Mouse (Mus musculus) spleen, adult 18-20 months (tissue): ENCODE data around the gene Mtmr3.
A peak's percentile ranks its signal among the peaks of the same experiment; 100 is the strongest.
"Not testable (repeated sequence)": the region's sequence is repeated elsewhere in the genome, so short reads cannot be mapped to it uniquely, and the experiment has no call there.

Experiments used
- DNase-seq, 2 experiments: peaks; one replicate each; pipeline ENCODE4 v3.0.0; 2022; ENCODE audit warnings: mixed read lengths in 2 of 2

Mtmr3 gene

GRCm38 (mm10) chr11:4599916-4600315, 5.3 kb upstream of the Mtmr3 start:
- peak in 1 of 2 experiments; percentile 30 for DNase-seq

GRCm38 (mm10) chr11:4598411-4598810, 3.7 kb upstream of the Mtmr3 start:
- DNase-seq = no peak

GRCm38 (mm10) chr11:4593849-4594607, 635 bp downstream of the Mtmr3 start:
- peak in 1 of 2 experiments; percentile 55 for DNase-seq

DNA sequence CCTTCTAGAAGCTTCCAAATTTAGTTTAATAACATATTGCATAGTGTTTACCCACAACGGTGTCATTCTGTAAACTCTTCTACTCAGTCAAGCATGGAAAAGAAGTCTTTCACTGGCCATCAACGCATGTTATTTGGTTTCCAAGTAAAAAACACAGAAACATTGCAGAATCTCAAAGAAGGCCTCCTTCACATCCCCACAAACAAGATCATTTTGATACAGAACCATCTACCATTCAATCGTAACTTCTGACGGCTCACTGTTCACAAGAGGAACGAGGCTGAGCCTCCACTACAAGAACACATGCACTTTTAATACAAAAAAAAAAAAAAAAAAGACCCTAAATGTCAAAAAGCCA, 1.2 kb downstream of the Mtmr3 start:
- DNase-seq = no peak

- DNase-seq = no peak
These were observed 2.9 kb downstream of the Mtmr3 start for GRCm38 (mm10) chr11:4591811-4592210.

- no peak for DNase-seq
These were observed 16.0 kb downstream of the Mtmr3 start for GRCm38 (mm10) chr11:4578682-4579081.

DNA sequence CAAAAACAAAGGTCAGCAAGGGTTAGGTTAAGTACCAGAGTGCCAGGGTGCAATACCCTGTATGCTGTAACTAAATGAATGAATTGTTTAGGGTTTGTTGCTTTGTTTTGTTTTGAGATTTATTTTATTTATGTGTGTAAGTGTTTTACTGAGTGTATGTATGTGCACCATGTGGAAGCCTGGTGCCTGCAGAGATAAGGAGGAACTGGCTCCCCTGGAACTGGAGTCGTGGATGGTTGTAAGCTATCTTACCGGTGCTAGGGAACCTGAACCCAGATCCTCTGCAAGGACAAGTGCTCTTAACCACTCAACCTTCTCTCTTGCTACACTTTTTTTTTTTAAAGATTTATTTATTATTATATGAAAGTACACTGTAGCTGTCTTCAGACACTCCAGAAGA, 17.6 kb downstream of the Mtmr3 start:
- no peak for DNase-seq

- not testable (repeated sequence) for DNase-seq
These were observed 18.5 kb downstream of the Mtmr3 start for GRCm38 (mm10) chr11:4576090-4576732.

- no peak for DNase-seq
These were observed 23.2 kb downstream of the Mtmr3 start for GRCm38 (mm10) chr11:4571491-4571901.

GRCm38 (mm10) chr11:4566333-4566732, 28.3 kb downstream of the Mtmr3 start:
- no peak for DNase-seq

DNA sequence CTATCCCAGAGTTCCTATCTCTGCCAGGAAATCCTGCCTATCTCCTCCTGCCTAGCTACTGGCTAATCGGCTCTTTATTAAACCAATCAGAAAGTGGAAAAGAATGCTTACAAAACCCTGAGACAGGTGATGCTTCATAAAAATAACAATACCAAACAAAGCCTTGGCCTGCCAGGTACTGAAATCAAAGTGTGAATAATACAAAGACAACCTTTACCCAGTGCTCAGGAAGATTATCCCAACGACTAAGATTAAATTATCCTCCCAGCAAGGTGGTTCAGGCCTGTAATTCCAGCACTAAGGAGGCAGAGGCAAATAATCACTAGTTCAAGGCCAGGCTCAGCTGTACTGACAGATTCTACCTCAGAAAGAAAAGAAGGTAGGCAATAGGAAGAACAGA, 29.1 kb downstream of the Mtmr3 start:
- no peak for DNase-seq

DNA sequence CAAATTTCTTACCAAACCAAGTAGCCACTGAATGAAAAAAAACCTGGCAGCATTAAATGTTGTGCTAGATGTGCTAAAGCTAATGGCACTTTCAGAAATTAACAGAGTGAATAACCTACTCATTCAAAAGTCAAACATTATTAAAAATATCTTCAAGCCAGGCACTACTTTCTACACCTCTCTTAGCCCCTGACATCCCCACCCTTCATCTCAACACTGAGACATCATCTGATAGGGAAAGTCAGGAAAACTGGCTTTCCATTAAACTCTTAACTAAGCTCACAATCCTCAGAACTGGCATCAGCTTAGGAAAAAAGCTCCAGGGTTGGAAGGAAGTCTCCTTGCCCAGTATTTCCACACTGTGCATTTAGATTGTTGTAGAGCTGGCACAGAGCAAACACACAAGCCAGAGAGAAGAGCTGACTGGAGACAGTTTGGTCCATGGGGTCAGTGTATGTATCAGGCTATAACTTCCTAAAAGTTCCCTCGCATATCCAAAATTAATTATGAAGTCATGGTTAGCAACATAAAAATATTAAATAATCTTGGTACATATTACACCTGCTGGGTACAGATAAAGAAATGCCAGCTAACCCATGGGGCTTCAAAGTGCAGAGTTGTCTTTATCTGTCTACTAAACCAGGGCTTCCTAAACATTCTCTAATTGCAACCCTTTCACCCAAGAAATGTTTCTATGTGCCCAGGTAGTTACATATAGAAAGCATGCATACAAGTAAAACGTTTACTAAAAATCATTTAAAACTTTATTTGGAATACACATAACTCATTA, 41.2 kb downstream of the Mtmr3 start:
- DNase-seq = no peak

DNA sequence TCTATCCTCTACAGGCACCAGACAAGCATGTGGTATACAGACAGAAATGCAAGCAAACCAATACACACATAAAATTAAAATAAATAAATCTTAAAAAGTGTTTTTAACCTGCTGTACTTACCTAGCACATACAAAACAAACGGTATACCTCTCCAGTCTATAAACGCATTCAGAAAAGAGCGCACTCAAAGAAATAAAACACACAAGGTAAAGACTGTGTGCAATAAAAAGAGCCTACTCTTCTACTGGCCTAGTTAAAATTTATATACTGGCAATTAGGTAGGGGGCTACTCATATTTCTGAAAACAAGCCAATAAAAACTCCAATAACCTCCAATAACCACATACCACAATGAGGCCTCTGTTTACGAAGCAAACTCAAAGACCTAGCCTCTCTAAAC, 47.1 kb downstream of the Mtmr3 start:
- DNase-seq = no peak

DNA sequence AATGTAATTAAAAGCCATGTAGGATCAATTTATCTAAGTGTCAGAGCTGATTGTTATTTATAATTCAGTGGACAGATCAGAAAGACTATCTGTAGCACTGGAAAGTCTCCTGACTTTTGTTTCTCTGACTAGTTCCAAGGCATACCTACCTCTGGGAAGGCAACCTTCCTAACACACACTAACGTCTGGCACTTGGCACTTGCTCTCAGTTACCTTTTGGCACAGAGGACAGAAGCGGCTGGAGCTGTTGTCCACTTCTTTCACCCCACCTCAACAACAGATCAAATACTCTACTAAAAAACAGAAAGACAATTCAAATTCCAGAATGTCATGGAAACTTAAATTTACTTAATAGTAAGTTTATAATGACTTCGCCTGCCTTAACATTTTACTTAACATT, 48.7 kb downstream of the Mtmr3 start:
- no peak for DNase-seq

DNA sequence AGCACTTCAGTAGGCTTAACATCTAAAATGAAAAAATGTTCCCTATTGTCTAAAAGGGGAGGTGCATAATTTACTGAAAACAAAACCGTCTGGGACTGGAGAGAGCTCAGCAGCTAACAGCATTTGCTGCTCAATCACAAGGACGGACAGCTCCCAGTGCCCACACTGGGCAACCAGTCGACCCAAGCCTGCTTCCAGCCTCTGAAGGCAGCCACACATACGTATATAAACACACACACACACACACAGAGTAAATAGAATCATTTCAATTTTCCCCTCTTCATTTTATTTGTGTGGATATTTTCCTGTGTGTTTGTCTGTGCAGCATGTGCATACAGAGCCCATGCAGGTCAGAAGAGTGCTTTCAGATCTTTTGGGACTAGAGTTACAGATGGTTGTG, 49.3 kb downstream of the Mtmr3 start:
- no peak for DNase-seq

DNA sequence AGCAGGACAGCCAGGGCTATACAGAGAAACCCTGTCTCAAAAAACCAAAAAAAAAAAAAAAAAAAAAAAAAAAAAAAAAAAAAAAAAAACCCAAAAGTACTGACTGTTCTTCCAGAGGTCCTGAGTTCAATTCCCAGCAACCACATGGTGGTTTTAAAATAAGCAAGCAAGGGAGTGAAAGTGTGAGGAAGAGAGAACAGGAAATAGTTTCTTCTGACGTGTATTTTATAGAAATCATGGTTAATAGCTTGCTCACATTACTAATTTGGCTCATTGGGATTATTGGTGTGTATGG, 50.1 kb downstream of the Mtmr3 start:
- DNase-seq = not testable (repeated sequence)

DNA sequence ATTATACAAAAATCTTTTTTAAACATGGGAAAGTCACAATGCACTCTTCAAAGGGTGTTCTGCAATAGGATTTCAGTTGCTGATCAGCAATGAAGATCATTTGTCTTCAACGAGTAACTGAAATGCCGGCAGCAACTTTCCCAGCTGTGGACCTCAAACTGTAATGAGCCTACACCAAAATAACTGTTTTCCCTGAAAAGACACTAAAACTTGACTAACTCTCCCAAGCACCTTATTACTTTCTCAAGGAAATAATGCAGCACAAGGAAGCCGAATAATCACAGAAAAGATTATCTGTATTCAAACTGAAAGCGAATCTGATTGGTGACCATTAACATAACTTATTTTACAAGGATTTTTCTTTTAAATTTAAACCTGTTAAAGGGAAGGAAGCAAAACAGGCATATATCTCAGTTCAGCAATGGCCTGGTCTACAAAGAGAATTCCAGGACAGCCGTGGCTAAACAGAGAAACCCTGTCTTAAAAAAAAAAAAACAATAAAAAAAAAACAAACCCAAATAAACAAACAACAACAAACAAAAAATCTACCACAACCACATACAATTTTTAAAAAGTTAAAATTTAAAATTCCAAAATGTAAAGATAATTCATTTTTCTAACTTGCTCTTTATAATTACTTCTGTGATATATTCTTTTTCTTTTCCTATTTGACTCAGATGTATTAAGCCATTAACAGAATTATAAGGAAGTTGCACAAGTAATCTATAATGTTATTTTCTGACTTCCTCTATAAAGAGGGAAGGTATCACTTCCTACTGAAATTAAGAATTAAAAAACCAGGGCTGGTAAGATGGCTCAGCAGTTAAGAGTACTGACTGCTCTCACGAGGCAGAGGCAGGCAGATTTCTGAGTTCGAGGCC, 50.7 kb downstream of the Mtmr3 start:
- DNase-seq = no peak

GRCm38 (mm10) chr11:4543040-4543551, 51.6 kb downstream of the Mtmr3 start:
- DNase-seq = no peak

DNA sequence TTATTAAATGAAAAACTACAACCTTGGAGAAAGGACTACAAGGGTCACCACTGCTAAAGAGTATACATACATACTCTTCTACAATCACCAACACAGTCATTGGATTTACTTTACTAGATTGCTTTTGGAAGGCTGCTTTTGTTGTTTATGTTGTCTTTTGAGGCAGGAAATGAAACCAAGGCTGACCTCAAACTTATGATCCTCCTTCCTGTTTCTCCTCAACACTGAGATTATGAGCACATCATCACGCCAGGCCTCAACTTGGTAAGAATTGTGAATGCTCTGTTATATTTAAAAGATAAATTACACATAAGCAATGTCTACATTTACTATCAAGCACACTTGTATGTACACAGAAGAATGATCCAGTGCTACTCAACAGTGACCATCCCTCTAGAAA, 58.0 kb downstream of the Mtmr3 start:
- no peak for DNase-seq

GRCm38 (mm10) chr11:4527132-4527531, 67.5 kb downstream of the Mtmr3 start:
- DNase-seq = no peak

DNA sequence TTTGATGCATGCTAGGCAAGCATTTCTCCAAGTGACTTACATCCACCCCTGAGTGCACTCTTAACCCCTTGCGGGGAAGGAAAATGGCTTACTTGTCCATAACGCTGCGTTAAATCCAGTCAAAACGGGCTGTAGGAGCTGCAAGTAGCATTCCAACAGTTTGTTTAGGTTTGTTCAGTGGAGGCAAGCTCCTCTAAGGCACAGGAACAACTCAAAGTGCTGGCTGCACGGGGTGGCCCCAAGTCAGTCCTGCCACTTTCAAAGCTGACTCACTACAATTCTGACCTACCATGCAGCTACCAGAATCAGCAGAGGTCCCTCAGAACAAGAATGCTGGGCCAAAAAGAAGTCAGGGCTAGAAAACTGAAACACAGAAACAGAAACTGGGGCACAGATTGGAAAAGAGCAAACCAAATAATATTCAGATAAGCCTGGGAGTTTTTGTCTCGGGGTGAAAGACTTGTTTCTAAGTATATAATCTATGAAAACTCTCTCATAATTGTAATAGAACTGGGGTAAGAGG, 72.5 kb downstream of the Mtmr3 start:
- no peak for DNase-seq

DNA sequence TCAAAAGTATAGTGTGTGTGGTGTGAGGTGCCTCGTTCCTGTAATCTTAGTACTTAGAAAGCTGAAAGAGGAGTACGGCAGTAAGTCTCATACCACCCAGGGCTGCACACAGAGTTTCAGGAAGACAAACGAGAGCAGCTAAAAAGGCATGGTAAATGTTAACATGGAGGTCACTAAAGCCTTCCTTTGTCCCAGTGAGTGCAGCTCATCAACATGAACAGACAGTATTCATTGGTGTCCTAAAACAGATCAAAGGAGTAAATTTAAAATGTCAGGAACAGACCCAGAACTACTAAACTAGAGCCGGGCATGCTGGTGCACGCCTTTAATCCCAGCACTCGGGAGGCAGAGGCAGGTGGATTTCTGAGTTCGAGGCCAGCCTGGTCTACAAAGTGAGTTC, 75.7 kb downstream of the Mtmr3 start:
- no peak for DNase-seq

GRCm38 (mm10) chr11:4507421-4507820, 87.2 kb downstream of the Mtmr3 start:
- no peak for DNase-seq
